Mouse (Mus musculus): ENCODE data around the gene Rad51ap2. TPM values are rescaled to one million over a fixed set of nuclear protein-coding genes. Genes with fewer than 3 reads are reported as not detected.

Gene Rad51ap2
- polyA plus RNA-seq, 1 experiment from 2014 or later: 0.29 TPM

- H3K27ac ChIP-seq (ENCODE audit: low read length): no peak overlapping the region
- no peaks in the 10 kb centered on the region for H3K9me3 ChIP-seq (ENCODE audit: control insufficient read depth, low read depth, low read length)
- no peak for ATAC-seq (ENCODE audit: insufficient number of reproducible peaks, insufficient read depth, low FRiP score, low read depth)
- 2% methylated on average over 12 of the region's 12 CpGs for WGBS
- peak overlapping the region; percentile 60 for H3K4me2 ChIP-seq (replicated peaks; ENCODE audit: low read depth, low read length)
- H3K36me3 ChIP-seq (ENCODE audit: control insufficient read depth, insufficient read depth, low read length): no peaks in the 10 kb centered on the region
- H3K9ac ChIP-seq (replicated peaks; ENCODE audit: low read depth, low read length): no peak overlapping the region
- H3K27me3 ChIP-seq (ENCODE audit: control insufficient read depth, insufficient read depth, low read length): no peaks in the 10 kb centered on the region
- no peaks in the 10 kb centered on the region for H3K4me1 ChIP-seq (ENCODE audit: control insufficient read depth, insufficient read depth, low read length)
- H3K4me3 ChIP-seq (ENCODE audit: low read depth, low read length): peak overlapping the region; percentile 30
These were observed 19.9 kb upstream of the Rad51ap2 start for GRCm38 (mm10) chr12:11436023-11436350.

- Histone ChIP-seq H3K4me2 (replicated peaks; ENCODE audit: low read depth, low read length) (peak within 1 kb of the TSS; percentile 60), H3K9ac (replicated peaks; ENCODE audit: low read depth, low read length) (no peak within 1 kb of the TSS), H3K27me3 (ENCODE audit: control insufficient read depth, insufficient read depth, low read length) (no peaks in the 10 kb centered on the region), H3K27ac (ENCODE audit: low read length) (no peak within 1 kb of the TSS), H3K4me1 (ENCODE audit: control insufficient read depth, insufficient read depth, low read length) (no peaks in the 10 kb centered on the region), H3K36me3 (ENCODE audit: control insufficient read depth, insufficient read depth, low read length) (no peaks in the 10 kb centered on the region), H3K9me3 (ENCODE audit: control insufficient read depth, low read depth, low read length) (no peaks in the 10 kb centered on the region), H3K4me3 (ENCODE audit: low read depth, low read length) (peak within 1 kb of the TSS; percentile 30)
- WGBS: 3% methylated on average over 34 of the region's 34 CpGs
- peak; percentile 87 for ATAC-seq (ENCODE audit: insufficient number of reproducible peaks, insufficient read depth, low FRiP score, low read depth)
These were observed 19.2 kb upstream of the Rad51ap2 start, which contains the start of gene Vsnl1 for GRCm38 (mm10) chr12:11436497-11437265. Gene Vsnl1, minus strand, starts transcription at chr12:11436613.

- Histone ChIP-seq H3K36me3 (ENCODE audit: control insufficient read depth, insufficient read depth, low read length) (no peaks in the 10 kb centered on the region), H3K9ac (replicated peaks; ENCODE audit: low read depth, low read length) (no peak overlapping the region), H3K9me3 (ENCODE audit: control insufficient read depth, low read depth, low read length) (no peaks in the 10 kb centered on the region), H3K27me3 (ENCODE audit: control insufficient read depth, insufficient read depth, low read length) (no peaks in the 10 kb centered on the region), H3K4me1 (ENCODE audit: control insufficient read depth, insufficient read depth, low read length) (no peaks in the 10 kb centered on the region), H3K4me3 (ENCODE audit: low read depth, low read length) (peak overlapping the region; percentile 30), H3K27ac (ENCODE audit: low read length) (no peak overlapping the region), H3K4me2 (replicated peaks; ENCODE audit: low read depth, low read length) (peak overlapping the region; percentile 60)
- ATAC-seq (ENCODE audit: insufficient number of reproducible peaks, insufficient read depth, low FRiP score, low read depth): peak; percentile 72
- 19% methylated on average over 17 of the region's 17 CpGs for WGBS
These were observed 18.5 kb upstream of the Rad51ap2 start for GRCm38 (mm10) chr12:11437266-11437906.

GRCm38 (mm10) chr12:11437907-11438447 is 17.9 kb upstream of the Rad51ap2 start:
- 18% methylated on average over 22 of the region's 23 CpGs for WGBS
- H3K27me3 ChIP-seq (ENCODE audit: control insufficient read depth, insufficient read depth, low read length): no peaks in the 10 kb centered on the region
- H3K36me3 ChIP-seq (ENCODE audit: control insufficient read depth, insufficient read depth, low read length): no peaks in the 10 kb centered on the region
- H3K4me2 ChIP-seq (replicated peaks; ENCODE audit: low read depth, low read length): peak overlapping the region; percentile 60
- H3K9me3 ChIP-seq (ENCODE audit: control insufficient read depth, low read depth, low read length): 0 out of 2 replicates have a peak, but pooled peaks cover under 1% of the 10 kb centered on the region
- H3K27ac ChIP-seq (ENCODE audit: low read length): no peak overlapping the region
- H3K4me3 ChIP-seq (ENCODE audit: low read depth, low read length): peak overlapping the region; percentile 30
- H3K9ac ChIP-seq (replicated peaks; ENCODE audit: low read depth, low read length): no peak overlapping the region
- peak; percentile 34; the same call in 1 of the 2 replicates for ATAC-seq (ENCODE audit: insufficient number of reproducible peaks, insufficient read depth, low FRiP score, low read depth)
- no peaks in the 10 kb centered on the region for H3K4me1 ChIP-seq (ENCODE audit: control insufficient read depth, insufficient read depth, low read length)

GRCm38 (mm10) chr12:11454146-11454545 is 1.7 kb upstream of the Rad51ap2 start:
- H3K4me1 ChIP-seq (ENCODE audit: control insufficient read depth, insufficient read depth, low read length): no peaks in the 10 kb centered on the region
- H3K27ac ChIP-seq (ENCODE audit: low read length): no peak overlapping the region
- WGBS: 65% methylated on average over 5 of the region's 5 CpGs
- H3K36me3 ChIP-seq (ENCODE audit: control insufficient read depth, insufficient read depth, low read length): no peaks in the 10 kb centered on the region
- H3K27me3 ChIP-seq (ENCODE audit: control insufficient read depth, insufficient read depth, low read length): no peaks in the 10 kb centered on the region
- H3K9me3 ChIP-seq (ENCODE audit: control insufficient read depth, low read depth, low read length): no peaks in the 10 kb centered on the region
- H3K4me3 ChIP-seq (ENCODE audit: low read depth, low read length): no peak overlapping the region
- ATAC-seq (ENCODE audit: insufficient number of reproducible peaks, insufficient read depth, low FRiP score, low read depth): no peak
- no peak overlapping the region for H3K4me2 ChIP-seq (replicated peaks; ENCODE audit: low read depth, low read length)
- H3K9ac ChIP-seq (replicated peaks; ENCODE audit: low read depth, low read length): no peak overlapping the region

- no peaks in the 10 kb centered on the region for H3K27me3 ChIP-seq (ENCODE audit: control insufficient read depth, insufficient read depth, low read length)
- no peaks in the 10 kb centered on the region for H3K36me3 ChIP-seq (ENCODE audit: control insufficient read depth, insufficient read depth, low read length)
- H3K9me3 ChIP-seq (ENCODE audit: control insufficient read depth, low read depth, low read length): no peaks in the 10 kb centered on the region
- peak overlapping the region; percentile 95 for H3K4me2 ChIP-seq (replicated peaks; ENCODE audit: low read depth, low read length)
- peak; percentile 61; the same call in 1 of the 2 replicates for ATAC-seq (ENCODE audit: insufficient number of reproducible peaks, insufficient read depth, low FRiP score, low read depth)
- peak overlapping the region; percentile 43 for H3K9ac ChIP-seq (replicated peaks; ENCODE audit: low read depth, low read length)
- H3K27ac ChIP-seq (ENCODE audit: low read length): no peak overlapping the region
- no peaks in the 10 kb centered on the region for H3K4me1 ChIP-seq (ENCODE audit: control insufficient read depth, insufficient read depth, low read length)
- H3K4me3 ChIP-seq (ENCODE audit: low read depth, low read length): peak overlapping the region; percentile 46
- 5% methylated on average over 11 of the region's 11 CpGs for WGBS
These were observed 334 bp downstream of the Rad51ap2 start for GRCm38 (mm10) chr12:11456213-11456612.

GRCm38 (mm10) chr12:11456632-11457031 is 753 bp downstream of the Rad51ap2 start:
- 73% methylated on average over 4 of the region's 4 CpGs for WGBS
- no peak for ATAC-seq (ENCODE audit: insufficient number of reproducible peaks, insufficient read depth, low FRiP score, low read depth)

More at GRCm38 (mm10) chr12:11456632-11457031, 753 bp downstream of the Rad51ap2 start:
- H3K9me3 ChIP-seq (ENCODE audit: control insufficient read depth, low read depth, low read length): no peaks in the 10 kb centered on the region
- H3K4me2 ChIP-seq (replicated peaks; ENCODE audit: low read depth, low read length): peak overlapping the region; percentile 95
- H3K27me3 ChIP-seq (ENCODE audit: control insufficient read depth, insufficient read depth, low read length): no peaks in the 10 kb centered on the region
- H3K27ac ChIP-seq (ENCODE audit: low read length): no peak overlapping the region
- H3K36me3 ChIP-seq (ENCODE audit: control insufficient read depth, insufficient read depth, low read length): no peaks in the 10 kb centered on the region
- H3K4me1 ChIP-seq (ENCODE audit: control insufficient read depth, insufficient read depth, low read length): no peaks in the 10 kb centered on the region
- no peak overlapping the region for H3K9ac ChIP-seq (replicated peaks; ENCODE audit: low read depth, low read length)
- no peak overlapping the region; the same call in 1 of the 2 replicates for H3K4me3 ChIP-seq (ENCODE audit: low read depth, low read length)

All from stomach, embryonic 14.5 days (tissue).